Mouse (Mus musculus) kidney, postnatal 14 days (tissue): ENCODE measurements around the gene Kmt2d.

Source experiments
- DNase-seq: peaks from one replicate; pipeline ENCODE4 v3.0.0; 2022; ENCODE audit warnings: mixed read lengths

The Kmt2d gene

GRCm38 (mm10) chr15:98793141-98793698 is 77.8 kb downstream of the Kmt2d start:
- no peak for DNase-seq

- no peak for DNase-seq
Observed at GRCm38 (mm10) chr15:98792233-98793020, 78.6 kb downstream of the Kmt2d start.

- DNase-seq: no peak
Observed at GRCm38 (mm10) chr15:98791771-98792170, 79.2 kb downstream of the Kmt2d start.

GRCm38 (mm10) chr15:98791221-98791620 is 79.8 kb downstream of the Kmt2d start:
- DNase-seq: no peak

GRCm38 (mm10) chr15:98790761-98791160 is 80.2 kb downstream of the Kmt2d start:
- DNase-seq: no peak

- DNase-seq: peak; percentile 60
Observed at GRCm38 (mm10) chr15:98789661-98790535, 81.1 kb downstream of the Kmt2d start, which contains the start of gene Wnt1. Gene Wnt1 (plus strand): TSS chr15:98789857.

- no peak for DNase-seq
Observed at GRCm38 (mm10) chr15:98788972-98789660, 81.9 kb downstream of the Kmt2d start.

- no peak for DNase-seq
Observed at GRCm38 (mm10) chr15:98787930-98788329, 83.1 kb downstream of the Kmt2d start.

- DNase-seq: no peak
Observed at GRCm38 (mm10) chr15:98785744-98786143, 85.3 kb downstream of the Kmt2d start.
